Mouse (Mus musculus): ENCODE measurements around the gene Tie1.
"Not testable (repeated sequence)": the region's sequence is repeated elsewhere in the genome, so short reads cannot be mapped to it uniquely, and the experiment has no call there.

Gene Tie1

GRCm38 (mm10) chr4:118489717-118490132, at the start of gene Tie1:
Tie1 (minus strand) TSS chr4:118490061.
- no peak for DNase-seq (ENCODE audit: low read depth)

DNA sequence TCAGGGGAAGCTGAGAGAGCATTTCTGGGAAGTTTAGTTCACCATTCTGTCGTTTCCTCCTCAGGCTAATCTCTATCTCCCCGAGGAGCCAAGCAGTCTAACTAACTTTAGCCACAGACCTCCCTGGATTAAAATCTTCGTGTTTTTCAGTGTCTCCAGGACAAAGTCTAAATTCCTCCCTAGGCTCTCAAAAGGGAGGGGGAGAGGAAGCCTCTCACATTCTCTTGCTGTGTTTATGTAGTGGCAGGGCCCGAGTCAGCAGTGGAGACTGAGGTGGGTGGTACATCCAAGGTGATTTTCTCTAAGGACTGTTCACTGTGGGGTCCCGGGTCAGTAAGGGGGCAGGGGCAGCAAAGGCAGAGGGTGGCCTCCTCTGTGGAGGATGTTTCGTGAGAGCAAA, 47.9 kb upstream of the Tie1 start:
- DNase-seq (ENCODE audit: low read depth): no peak

GRCm38 (mm10) chr4:118535610-118536009, 45.7 kb upstream of the Tie1 start:
- DNase-seq (ENCODE audit: low read depth): no peak

DNA sequence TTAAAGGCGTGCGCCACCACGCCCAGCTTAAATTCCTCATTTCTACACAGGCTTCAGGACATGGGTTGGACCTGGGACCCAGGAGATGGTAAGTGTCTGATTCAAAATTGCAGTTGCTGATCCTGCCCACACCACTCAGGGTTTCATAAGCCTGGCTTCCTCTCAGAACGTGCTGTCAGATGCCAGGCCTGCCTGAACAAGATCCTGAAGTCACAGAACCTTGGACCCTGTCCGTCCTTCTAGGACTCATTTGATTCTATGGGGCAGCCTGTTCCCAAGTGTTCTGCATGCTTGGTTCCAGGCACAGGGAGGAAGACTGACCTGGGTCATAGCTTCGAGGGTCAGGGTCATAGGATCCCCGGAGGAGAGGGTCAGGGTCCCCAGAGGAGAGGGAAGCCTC, 43.7 kb upstream of the Tie1 start:
- no peak for DNase-seq (ENCODE audit: low read depth)

DNA sequence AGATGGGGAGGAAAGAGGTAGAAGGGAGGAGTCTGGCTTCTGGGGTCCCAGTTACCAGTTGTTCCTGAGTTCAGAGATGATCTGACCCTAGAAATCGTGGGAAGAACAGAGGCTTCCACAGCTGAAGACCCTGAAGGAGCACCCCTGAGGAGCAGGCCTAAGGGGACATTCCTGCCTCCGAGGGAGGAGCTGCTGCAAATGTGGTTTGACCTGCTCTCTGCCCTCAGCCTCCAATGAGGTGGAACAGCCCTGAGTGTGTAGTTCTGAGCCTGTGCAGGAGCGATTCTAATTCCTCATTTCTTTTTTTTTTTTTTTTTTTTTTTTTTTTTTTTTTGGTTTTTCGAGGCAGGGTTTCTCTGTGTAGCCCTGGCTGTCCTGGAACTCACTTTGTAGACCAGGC, 43.3 kb upstream of the Tie1 start:
- no peak for DNase-seq (ENCODE audit: low read depth)

GRCm38 (mm10) chr4:118532663-118533062, 42.8 kb upstream of the Tie1 start:
- no peak for DNase-seq (ENCODE audit: low read depth)

DNA sequence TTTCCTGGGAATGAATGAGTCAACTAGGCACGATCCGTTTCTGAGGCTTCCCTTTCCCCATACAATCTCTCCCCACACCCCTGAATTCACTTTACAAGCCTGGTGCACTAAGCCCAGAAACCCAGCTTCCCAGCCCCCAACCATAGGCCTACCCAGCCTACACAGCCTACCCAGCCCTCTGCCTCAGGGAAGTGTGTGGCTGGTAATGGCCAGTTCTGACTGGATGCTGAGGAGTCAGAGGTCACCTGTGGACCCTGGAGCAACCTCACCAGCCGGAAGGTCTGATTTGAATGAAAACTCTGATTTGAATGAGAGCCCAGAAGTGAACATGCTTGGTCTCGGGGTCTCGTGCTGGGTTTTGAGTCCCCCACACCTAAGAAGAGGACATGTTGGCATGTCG, 37.9 kb upstream of the Tie1 start:
- DNase-seq (ENCODE audit: low read depth): no peak

DNA sequence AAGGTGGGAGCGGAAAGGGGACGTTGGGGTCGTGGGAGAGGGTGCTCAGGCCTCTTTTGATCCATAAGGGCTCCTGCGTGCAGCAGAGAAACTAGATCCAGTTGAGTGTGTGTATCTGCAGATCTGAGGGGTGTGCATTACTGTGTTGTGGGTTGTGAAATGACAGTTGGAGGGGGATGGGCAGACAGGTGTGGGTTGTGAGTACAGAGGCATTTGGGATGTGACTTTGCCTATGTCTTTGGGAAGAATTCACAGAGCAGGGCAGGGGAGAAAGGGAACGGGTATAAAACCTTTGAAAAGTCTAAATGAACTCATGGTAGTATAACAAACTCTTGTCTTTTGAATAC, 37.4 kb upstream of the Tie1 start:
- DNase-seq (ENCODE audit: low read depth): no peak

- DNase-seq (ENCODE audit: low read depth): no peak
Observed at GRCm38 (mm10) chr4:118526408-118527334, 36.8 kb upstream of the Tie1 start, which contains the start of gene 2610528J11Rik. 2610528J11Rik (plus strand) TSS chr4:118526999.

- DNase-seq (ENCODE audit: low read depth): no peak
Observed at GRCm38 (mm10) chr4:118525779-118526178, 35.9 kb upstream of the Tie1 start.

DNA sequence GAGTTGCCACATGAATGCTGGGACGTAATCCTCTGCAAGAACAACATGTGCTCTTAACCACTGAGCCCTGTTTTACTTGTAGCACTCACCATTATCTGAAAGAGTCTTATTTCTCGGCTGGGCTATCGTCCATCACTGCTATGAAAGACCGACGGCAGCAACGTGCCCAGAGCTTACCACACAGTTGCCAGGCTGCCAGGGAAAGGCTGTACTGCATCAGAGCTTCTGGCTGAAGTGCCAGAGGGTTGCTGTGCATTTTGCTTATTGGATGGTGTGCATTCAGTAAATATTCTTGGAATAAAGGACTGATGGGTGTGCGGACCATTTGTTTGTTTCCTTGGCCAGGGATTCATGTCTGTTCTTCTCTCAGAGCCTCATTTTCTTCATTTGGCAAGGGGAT, 34.1 kb upstream of the Tie1 start:
- no peak for DNase-seq (ENCODE audit: low read depth)

DNA sequence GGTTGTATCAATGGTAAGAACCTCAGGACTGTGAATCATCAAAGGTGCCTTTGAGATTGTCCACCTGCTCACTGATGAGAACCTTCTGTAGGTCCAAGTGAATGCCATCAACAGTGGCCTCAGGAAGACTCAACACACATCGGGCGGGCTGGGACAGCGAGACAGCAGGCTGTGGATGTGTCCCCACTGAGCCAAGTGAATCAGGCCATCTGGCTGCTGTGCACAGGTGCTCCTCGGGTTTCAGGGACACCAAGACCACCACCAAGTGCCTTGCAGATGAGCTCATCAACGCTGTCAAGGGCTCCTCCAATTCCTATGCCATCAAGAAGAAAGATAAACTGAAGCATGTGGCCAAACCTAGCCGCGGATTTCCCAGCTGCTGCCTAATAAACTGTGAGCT, 32.4 kb upstream of the Tie1 start:
- DNase-seq (ENCODE audit: low read depth): no peak

- no peak for DNase-seq (ENCODE audit: low read depth)
Observed at GRCm38 (mm10) chr4:118518208-118518607, 28.3 kb upstream of the Tie1 start.

GRCm38 (mm10) chr4:118517497-118518146, 27.8 kb upstream of the Tie1 start:
- DNase-seq (ENCODE audit: low read depth): no peak

- peak; percentile 16 for DNase-seq (ENCODE audit: low read depth)
Observed at GRCm38 (mm10) chr4:118516699-118517496, 27.0 kb upstream of the Tie1 start.

DNA sequence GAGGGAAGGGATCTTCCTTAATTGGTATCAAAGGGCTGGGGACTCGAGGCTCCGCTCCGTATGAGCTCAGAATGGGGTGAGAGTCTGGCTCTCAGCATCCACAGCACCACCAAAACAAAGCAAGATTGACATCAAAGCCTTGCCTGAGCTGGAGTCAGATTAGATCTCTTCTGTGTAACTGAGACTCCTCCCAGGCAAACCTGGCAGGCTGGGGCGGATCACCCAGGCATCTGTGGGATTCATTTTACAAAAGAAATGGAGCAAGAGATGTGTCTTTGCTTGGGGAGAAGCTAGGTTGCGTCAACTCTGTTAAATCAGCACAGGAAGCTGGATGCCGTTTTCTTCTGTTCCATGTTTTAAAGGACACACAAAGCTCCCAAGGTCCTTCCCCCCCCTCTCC, 19.2 kb upstream of the Tie1 start:
- no peak for DNase-seq (ENCODE audit: low read depth)

DNA sequence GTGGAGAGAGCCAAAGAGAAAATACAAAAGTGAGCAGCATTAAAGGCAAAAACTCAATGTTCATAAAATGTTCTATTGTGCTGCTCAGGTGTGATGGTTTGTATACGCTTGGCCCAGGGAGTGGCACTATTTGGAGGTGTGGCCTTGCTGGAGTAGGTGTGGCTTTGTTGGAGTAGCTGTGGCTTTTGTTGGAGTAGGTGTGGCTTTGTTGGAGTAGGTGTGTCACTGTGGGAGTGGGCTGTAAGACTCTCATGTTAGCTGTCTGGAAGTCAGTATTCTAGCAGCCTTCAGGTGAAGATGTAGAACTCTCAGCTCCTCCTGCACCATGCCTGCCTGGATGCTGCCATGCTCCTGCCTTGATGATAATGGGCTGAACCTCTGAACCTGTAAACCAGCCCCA, 17.3 kb upstream of the Tie1 start:
- not testable (repeated sequence) for DNase-seq (ENCODE audit: low read depth)

DNA sequence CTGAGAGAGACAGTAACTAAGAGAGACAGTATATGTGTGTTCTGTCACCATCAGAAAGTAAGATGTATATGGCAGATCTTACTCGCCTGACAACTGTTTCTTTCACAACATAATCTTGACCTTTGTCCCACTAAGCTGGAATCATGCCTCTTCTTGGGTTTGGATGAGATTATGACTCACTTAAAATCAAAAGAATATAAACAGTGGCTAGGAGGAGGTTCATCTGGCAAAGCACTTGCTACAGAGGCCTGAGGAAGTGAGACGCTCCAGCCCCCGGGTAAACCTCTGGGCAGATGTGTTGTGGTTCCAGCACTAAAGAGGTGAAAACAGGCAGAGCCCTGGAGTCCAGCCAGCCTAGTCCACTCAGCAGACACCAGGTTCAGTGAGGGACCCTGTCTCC, 15.7 kb upstream of the Tie1 start:
- no peak for DNase-seq (ENCODE audit: low read depth)

GRCm38 (mm10) chr4:118500792-118501191, 10.9 kb upstream of the Tie1 start:
- no peak for DNase-seq (ENCODE audit: low read depth)

GRCm38 (mm10) chr4:118500171-118500724, 10.4 kb upstream of the Tie1 start:
- DNase-seq (ENCODE audit: low read depth): no peak

- no peak for DNase-seq (ENCODE audit: low read depth)
Observed at GRCm38 (mm10) chr4:118490461-118490860, 600 bp upstream of the Tie1 start.

DNA sequence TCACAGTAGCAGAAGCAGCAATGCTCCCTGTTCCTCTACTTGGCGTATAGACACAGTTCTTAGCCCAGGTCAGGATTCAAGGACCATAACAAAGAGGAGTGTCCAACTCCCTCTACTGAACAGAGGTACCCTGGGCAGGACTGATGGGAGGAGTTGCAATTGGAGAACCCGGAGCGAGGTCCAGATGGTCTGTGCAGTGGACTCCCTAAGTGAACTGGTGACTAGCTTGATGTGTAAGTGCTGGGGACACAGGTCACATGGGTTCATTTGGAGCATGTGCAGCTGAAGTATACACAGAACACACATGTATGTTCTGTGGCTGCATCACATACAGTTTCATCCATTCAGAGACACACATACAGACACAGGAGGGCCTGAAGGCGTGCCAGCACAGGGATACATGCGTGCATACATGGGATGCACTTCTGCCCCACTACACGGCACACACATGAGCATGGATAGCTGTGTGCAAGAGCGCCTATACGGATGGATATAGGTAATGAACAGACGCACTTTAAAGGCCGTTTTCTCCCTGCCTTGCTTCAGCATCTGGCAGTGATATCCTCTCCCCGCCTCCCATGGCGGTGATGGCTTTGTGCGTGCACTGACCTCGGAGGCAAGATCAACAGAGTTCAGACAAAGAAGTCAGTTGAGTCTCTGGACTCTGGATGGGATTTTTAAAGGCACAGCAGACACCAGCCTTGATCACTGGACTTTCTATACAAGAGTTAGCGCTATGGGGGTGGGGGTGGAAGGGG, 12.9 kb downstream of the Tie1 start:
- no peak for DNase-seq (ENCODE audit: low read depth)

All from c-Kit-positive CD71-negative TER-119-negative erythroid progenitor cells, embryonic 14.5 days (primary cell).